Mouse (Mus musculus): ENCODE results near the gene Atp6v0e. TPM values are rescaled to one million over a fixed set of nuclear protein-coding genes. Genes with fewer than 3 reads are reported as not detected.

Atp6v0e gene
- polyA plus RNA-seq, 1 experiment from 2014 or later, result 118 TPM

GRCm38 (mm10) chr17:26643456-26643855 lies 19.6 kb upstream of the Atp6v0e start:
- H3K36me3 ChIP-seq, result peaks cover 87% of the 10 kb centered on the region
- no peaks in the 10 kb centered on the region for H3K9me3 ChIP-seq
- no peaks in the 10 kb centered on the region for H3K4me1 ChIP-seq
- no peak overlapping the region for H3K4me3 ChIP-seq
- no peak overlapping the region for H3K4me2 ChIP-seq (replicated peaks)
- H3K27me3 ChIP-seq, result no peaks in the 10 kb centered on the region
- WGBS, result 93% methylated on average over 8 of the region's 8 CpGs
- ATAC-seq (ENCODE audit: insufficient number of reproducible peaks, insufficient read depth, low FRiP score, low TSS enrichment), result no peak
- H3K9ac ChIP-seq, result no peak overlapping the region
- no peak overlapping the region for H3K27ac ChIP-seq

DNA sequence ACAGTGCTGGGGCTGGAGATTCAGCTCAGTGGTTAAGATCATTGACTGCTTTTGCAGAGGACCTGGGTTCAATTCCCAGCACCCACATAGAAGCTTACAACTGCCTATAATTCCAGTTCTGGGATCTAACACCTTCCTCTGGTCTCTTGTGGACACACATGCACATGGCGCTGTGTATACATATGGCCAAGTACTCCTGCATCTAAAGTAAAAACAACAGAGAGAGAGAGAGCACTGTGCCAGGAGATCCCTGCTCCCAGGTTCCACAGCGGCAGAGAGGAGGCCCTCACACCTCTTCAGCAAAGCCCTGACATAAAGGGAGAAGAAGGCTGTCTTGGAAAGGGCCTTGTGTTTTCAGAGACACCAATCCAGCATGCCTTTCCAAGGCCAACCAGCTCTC lies 19.0 kb upstream of the Atp6v0e start:
- no peak overlapping the region for H3K9ac ChIP-seq
- H3K27ac ChIP-seq, result peak overlapping the region; percentile 17; the same call in 1 of the 2 replicates
- no peak overlapping the region for H3K4me2 ChIP-seq (replicated peaks)
- 92% methylated on average over 2 of the region's 2 CpGs for WGBS
- no peaks in the 10 kb centered on the region for H3K4me1 ChIP-seq
- H3K27me3 ChIP-seq, result no peaks in the 10 kb centered on the region
- H3K9me3 ChIP-seq, result no peaks in the 10 kb centered on the region
- no peak overlapping the region for H3K4me3 ChIP-seq
- H3K36me3 ChIP-seq, result peaks cover 90% of the 10 kb centered on the region
- no peak for ATAC-seq (ENCODE audit: insufficient number of reproducible peaks, insufficient read depth, low FRiP score, low TSS enrichment)

GRCm38 (mm10) chr17:26644509-26645410 lies 18.3 kb upstream of the Atp6v0e start:
- Histone ChIP-seq H3K4me1 (no peaks in the 10 kb centered on the region), H3K9me3 (no peaks in the 10 kb centered on the region)

GRCm38 (mm10) chr17:26645411-26645854 lies 17.6 kb upstream of the Atp6v0e start:
- Histone ChIP-seq H3K27me3 (no peaks in the 10 kb centered on the region), H3K4me2 (replicated peaks) (no peak overlapping the region), H3K9ac (no peak overlapping the region), H3K36me3 (peaks cover 76% of the 10 kb centered on the region), H3K27ac (no peak overlapping the region), H3K9me3 (no peaks in the 10 kb centered on the region), H3K4me3 (no peak overlapping the region), H3K4me1 (no peaks in the 10 kb centered on the region)
- no peak for ATAC-seq (ENCODE audit: insufficient number of reproducible peaks, insufficient read depth, low FRiP score, low TSS enrichment)
- WGBS, result 80% methylated on average over 8 of the region's 8 CpGs

More at GRCm38 (mm10) chr17:26644509-26645410, 18.3 kb upstream of the Atp6v0e start:
- Histone ChIP-seq H3K27me3 (no peaks in the 10 kb centered on the region), H3K27ac (peak overlapping the region; percentile 17; the same call in 1 of the 2 replicates), H3K4me3 (no peak overlapping the region), H3K36me3 (peaks cover 83% of the 10 kb centered on the region), H3K9ac (no peak overlapping the region), H3K4me2 (replicated peaks) (no peak overlapping the region)
- ATAC-seq (ENCODE audit: insufficient number of reproducible peaks, insufficient read depth, low FRiP score, low TSS enrichment), result no peak
- WGBS, result 78% methylated on average over 9 of the region's 9 CpGs

DNA sequence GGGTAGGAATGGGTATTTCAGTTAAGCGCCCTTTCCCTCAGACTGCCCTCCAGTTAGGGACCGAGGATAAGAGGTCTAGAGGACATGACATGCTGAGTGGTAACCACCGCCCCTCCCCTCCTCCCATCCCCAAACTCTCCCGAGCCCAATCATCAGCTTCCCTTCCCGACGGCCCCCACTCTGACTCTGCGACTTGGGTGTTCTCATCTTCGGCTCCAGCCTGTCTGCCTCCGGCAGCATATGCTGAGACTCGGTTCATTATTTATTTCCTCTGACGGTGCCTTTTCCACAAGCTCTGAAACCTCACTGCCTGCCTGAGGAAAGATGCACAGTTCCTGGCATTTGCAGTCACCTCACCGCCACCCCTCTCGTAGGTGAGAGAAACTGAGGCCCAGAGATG lies 15.7 kb upstream of the Atp6v0e start:
- H3K4me3 ChIP-seq, result no peak overlapping the region
- H3K4me2 ChIP-seq (replicated peaks), result no peak overlapping the region
- peaks cover 62% of the 10 kb centered on the region for H3K36me3 ChIP-seq
- H3K4me1 ChIP-seq, result no peaks in the 10 kb centered on the region
- H3K27ac ChIP-seq, result 0 out of 2 replicates have a peak overlapping the region, but pooled peaks have one; percentile 1
- WGBS, result 63% methylated on average over 13 of the region's 13 CpGs
- no peak overlapping the region for H3K9ac ChIP-seq
- H3K27me3 ChIP-seq, result no peaks in the 10 kb centered on the region
- no peaks in the 10 kb centered on the region for H3K9me3 ChIP-seq
- ATAC-seq (ENCODE audit: insufficient number of reproducible peaks, insufficient read depth, low FRiP score, low TSS enrichment), result no peak

GRCm38 (mm10) chr17:26649565-26649964 lies 13.5 kb upstream of the Atp6v0e start:
- no peak overlapping the region for H3K4me2 ChIP-seq (replicated peaks)
- H3K27ac ChIP-seq, result no peak overlapping the region
- H3K4me3 ChIP-seq, result no peak overlapping the region
- H3K9ac ChIP-seq, result no peak overlapping the region
- no peaks in the 10 kb centered on the region for H3K9me3 ChIP-seq
- peaks cover 61% of the 10 kb centered on the region for H3K36me3 ChIP-seq
- no peaks in the 10 kb centered on the region for H3K27me3 ChIP-seq
- no peaks in the 10 kb centered on the region for H3K4me1 ChIP-seq
- no peak for ATAC-seq (ENCODE audit: insufficient number of reproducible peaks, insufficient read depth, low FRiP score, low TSS enrichment)
- WGBS, result 85% methylated on average over 4 of the region's 4 CpGs

DNA sequence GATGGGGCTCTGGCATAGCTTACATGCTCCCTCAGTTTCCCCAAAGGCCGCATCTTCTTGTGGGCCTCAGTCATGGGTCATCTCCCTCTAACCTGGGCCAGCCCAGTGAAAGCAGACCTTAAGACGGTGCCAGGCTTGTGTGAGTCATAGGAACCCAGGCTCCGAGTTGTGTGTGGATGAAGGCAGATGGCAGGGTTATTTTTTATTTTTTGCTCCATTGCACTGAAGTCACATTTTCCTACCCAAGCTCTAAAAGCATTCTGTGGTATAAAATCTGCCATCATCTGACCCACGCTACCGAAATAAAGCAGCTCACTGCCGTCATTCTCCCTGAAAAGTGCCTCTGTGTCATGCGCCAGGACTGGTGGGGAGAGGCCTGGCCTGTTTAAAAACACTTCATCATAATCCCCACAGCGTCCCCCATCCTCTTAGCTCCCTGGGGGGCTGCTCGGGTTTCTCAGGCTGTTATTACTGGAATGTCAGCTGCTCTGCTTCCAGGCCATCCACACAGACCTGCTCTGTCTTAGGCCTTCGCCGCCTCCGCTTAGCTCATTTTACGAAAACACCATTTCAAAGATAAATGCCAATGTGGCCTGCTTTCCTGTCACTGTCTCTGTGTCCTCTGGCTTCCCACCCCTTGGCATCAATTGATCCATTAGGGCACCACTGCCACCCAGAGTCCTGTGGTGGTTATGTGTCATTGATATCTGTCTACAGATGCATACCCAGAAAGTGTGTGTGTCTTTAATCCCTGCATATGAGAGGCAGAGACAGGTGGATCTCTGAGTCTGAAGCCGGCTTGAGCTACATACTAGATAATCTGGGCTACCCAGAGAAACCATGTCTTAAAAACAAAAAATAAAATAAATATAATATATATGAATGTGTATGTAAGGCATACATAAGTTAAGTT lies 12.3 kb upstream of the Atp6v0e start:
- H3K27me3 ChIP-seq, result no peaks in the 10 kb centered on the region
- no peak overlapping the region for H3K4me2 ChIP-seq (replicated peaks)
- H3K9me3 ChIP-seq, result no peaks in the 10 kb centered on the region
- ATAC-seq (ENCODE audit: insufficient number of reproducible peaks, insufficient read depth, low FRiP score, low TSS enrichment), result no peak; the same call in 1 of the 2 replicates
- H3K4me1 ChIP-seq, result no peaks in the 10 kb centered on the region
- H3K27ac ChIP-seq, result peak overlapping the region; percentile 67
- peaks cover 61% of the 10 kb centered on the region for H3K36me3 ChIP-seq
- WGBS, result 71% methylated on average over 14 of the region's 14 CpGs
- no peak overlapping the region for H3K4me3 ChIP-seq
- no peak overlapping the region for H3K9ac ChIP-seq

GRCm38 (mm10) chr17:26658854-26659572 lies 4.0 kb upstream of the Atp6v0e start:
- ATAC-seq (ENCODE audit: insufficient number of reproducible peaks, insufficient read depth, low FRiP score, low TSS enrichment), result no peak
- peaks cover 8% of the 10 kb centered on the region; the same call in 1 of the 2 replicates for H3K4me1 ChIP-seq
- H3K27me3 ChIP-seq, result no peaks in the 10 kb centered on the region
- peaks cover 28% of the 10 kb centered on the region for H3K36me3 ChIP-seq
- H3K9ac ChIP-seq, result no peak overlapping the region
- H3K27ac ChIP-seq, result no peak overlapping the region
- H3K4me2 ChIP-seq (replicated peaks), result no peak overlapping the region
- 54% methylated on average over 20 of the region's 21 CpGs for WGBS
- H3K4me3 ChIP-seq, result no peak overlapping the region
- H3K9me3 ChIP-seq, result no peaks in the 10 kb centered on the region

DNA sequence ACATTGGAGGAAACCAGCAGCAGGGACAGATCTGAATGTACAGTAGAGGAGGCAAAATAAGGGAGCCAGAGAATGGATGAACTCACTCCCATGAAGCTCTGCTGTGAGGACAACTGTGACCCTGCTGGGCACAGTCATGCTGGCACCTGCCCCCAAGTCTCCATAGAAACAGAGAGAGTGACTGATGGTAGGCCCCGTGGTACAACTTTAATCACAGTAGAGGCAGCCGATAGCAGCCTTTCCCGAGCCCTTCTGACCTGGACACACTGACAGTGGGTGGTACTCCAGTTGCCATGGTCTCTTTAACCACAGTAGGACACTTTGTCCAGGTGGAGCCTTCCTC lies 3.5 kb upstream of the Atp6v0e start:
- no peaks in the 10 kb centered on the region for H3K9me3 ChIP-seq
- peaks cover 8% of the 10 kb centered on the region; the same call in 1 of the 2 replicates for H3K4me1 ChIP-seq
- 70% methylated on average over 3 of the region's 3 CpGs for WGBS
- peaks cover 22% of the 10 kb centered on the region for H3K36me3 ChIP-seq
- no peak for ATAC-seq (ENCODE audit: insufficient number of reproducible peaks, insufficient read depth, low FRiP score, low TSS enrichment)
- H3K4me3 ChIP-seq, result no peak overlapping the region
- H3K9ac ChIP-seq, result no peak overlapping the region
- no peak overlapping the region for H3K27ac ChIP-seq
- H3K27me3 ChIP-seq, result no peaks in the 10 kb centered on the region
- H3K4me2 ChIP-seq (replicated peaks), result no peak overlapping the region

GRCm38 (mm10) chr17:26660192-26660912 lies 2.7 kb upstream of the Atp6v0e start:
- Histone ChIP-seq H3K36me3 (peaks cover 14% of the 10 kb centered on the region), H3K27me3 (no peaks in the 10 kb centered on the region), H3K4me2 (replicated peaks) (0 out of 2 replicates have a peak overlapping the region, but pooled peaks have one; percentile 7), H3K4me3 (no peak overlapping the region), H3K9ac (no peak overlapping the region), H3K27ac (no peak overlapping the region), H3K4me1 (peaks cover 8% of the 10 kb centered on the region; the same call in 1 of the 2 replicates), H3K9me3 (no peaks in the 10 kb centered on the region)
- no peak for ATAC-seq (ENCODE audit: insufficient number of reproducible peaks, insufficient read depth, low FRiP score, low TSS enrichment)
- WGBS, result 27% methylated on average over 21 of the region's 21 CpGs
